Mouse (Mus musculus): ENCODE data around the gene Snx10.
"Not testable (repeated sequence)": the region's sequence is repeated elsewhere in the genome, so short reads cannot be mapped to it uniquely, and the experiment has no call there.

Snx10 gene

DNA sequence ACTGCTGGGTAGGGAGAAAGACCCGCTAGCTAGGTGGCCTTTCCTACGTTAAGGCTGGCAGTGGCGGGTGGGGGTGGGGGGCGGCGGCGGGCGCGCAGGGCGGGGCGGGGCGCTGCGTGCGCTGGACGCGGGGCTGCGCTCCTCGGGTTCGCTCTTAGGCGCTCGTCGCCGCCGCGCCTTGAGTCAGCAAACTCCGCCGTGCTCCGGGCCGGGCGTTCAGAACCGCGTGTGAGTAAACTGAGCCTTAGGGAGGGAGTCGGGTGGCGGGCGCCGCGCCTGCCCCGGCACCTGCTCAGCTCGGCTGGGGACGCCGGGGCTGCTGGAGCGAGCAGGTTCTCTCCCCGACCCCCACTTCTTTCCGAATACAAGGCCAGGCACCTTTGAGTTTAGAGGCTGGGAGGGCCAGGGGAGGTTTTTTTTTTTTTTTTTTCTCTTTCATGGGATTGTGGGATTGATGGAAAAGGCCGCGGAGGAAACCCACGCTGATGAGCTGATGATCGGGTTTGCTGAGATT is at the start of gene Snx10:
Gene Snx10 (plus strand): TSS at position 95 of the 514 bp plus-strand sequence.
- no peak for DNase-seq (ENCODE audit: low spot score)

DNA sequence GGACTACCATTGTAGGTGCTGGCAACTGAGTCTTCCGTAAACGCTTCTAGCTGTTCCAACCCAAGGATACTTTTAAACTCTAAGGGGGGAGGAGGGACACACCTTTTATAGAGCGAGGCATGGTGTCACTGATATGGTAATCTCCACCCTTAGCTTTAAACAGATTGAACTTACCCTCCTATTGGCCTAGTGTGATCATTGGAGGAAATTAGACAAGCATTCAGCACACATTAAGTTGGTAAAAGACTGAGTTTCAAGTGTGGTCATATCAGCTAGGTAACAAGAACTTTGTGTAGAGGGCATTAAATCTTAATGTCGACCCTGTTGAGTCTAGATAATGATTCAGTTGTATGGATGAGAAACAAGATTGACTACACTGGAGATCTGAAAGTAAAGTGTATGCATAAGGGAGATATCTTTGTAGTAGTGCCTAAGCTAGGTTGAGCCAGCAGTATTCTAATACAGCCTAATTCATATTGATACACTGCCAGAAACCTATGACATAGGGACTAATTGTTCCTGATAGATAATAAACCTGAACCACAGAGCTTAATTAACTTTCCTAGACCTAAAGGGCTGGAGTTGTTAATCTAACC is 44.5 kb upstream of the Snx10 start:
- no peak for DNase-seq (ENCODE audit: low spot score)

DNA sequence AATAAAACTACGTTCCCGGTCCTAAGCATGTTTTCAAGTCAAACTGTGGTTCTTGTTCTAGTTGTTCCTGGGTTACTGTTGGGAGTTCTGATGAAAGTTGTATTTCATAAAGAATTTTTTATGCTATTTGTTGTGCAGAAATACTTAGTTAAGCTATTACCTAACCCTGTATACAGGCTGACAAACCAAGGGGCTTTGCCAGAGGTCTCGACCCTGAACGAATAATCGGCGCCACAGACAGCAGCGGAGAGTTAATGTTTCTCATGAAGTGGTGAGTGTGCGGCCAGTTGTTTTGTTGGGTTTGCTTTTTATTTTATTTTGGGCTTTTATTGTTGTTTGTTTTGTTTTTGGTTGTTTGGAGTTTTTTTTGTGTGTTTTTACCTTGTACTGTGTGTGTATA is 42.2 kb upstream of the Snx10 start:
- no peak for DNase-seq (ENCODE audit: low spot score)

DNA sequence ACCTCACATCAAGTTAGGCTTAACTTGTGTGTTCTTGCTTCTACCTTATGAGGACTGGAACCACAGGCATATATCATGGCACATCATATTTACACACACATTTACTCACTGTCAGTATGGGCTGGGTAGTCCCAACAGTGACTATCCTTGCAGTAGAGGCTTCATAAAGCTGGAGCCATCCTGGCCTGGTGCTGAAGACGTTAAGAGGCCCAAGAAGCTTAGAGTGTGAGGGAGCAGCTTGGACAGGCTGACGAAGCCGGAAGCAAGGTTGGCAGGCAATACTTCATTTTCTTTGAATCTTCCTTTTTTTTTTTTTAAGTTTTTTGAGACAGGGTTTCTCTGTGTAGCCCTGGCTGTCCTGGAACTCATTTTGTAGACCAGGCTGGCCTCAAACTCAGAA is 39.8 kb upstream of the Snx10 start:
- DNase-seq (ENCODE audit: low spot score): no peak

DNA sequence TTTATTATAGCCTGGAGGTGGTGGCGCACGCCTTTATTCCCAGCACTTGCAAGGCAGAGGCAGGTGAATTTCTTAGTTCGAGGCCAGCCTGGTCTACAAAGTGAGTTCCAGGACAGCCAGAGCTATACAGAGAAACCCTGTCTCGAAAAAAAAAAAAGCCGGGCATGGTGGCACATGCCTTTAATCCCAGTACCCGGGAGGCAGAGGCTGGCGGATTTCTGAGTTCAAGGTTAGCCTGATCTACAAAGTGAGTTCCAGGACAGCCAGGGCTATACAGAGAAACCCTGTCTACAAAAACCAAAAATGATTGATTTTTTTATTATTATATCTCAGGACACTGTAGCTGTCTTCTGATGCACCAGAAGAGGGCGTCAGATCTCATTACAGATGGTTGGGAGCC is 39.1 kb upstream of the Snx10 start:
- not testable (repeated sequence) for DNase-seq (ENCODE audit: low spot score)

DNA sequence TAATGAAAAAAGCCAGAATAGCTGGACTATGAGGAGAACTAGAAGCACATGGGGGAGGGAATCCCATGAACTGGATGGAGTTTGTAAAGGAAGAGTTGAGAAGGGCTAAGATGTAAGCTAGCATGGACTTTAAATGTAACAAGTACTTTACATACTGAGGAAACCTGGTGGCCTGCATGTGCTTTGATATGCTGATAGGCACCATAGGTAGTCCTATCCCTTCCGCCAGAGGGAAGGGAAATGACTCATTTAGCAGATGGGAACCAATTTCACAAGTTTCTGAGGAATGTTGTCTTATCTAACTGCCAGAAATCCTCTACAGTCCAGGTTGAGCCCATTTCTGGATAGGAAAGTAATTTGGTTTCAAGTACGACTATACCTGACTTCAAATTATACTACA is 38.1 kb upstream of the Snx10 start:
- no peak for DNase-seq (ENCODE audit: low spot score)

DNA sequence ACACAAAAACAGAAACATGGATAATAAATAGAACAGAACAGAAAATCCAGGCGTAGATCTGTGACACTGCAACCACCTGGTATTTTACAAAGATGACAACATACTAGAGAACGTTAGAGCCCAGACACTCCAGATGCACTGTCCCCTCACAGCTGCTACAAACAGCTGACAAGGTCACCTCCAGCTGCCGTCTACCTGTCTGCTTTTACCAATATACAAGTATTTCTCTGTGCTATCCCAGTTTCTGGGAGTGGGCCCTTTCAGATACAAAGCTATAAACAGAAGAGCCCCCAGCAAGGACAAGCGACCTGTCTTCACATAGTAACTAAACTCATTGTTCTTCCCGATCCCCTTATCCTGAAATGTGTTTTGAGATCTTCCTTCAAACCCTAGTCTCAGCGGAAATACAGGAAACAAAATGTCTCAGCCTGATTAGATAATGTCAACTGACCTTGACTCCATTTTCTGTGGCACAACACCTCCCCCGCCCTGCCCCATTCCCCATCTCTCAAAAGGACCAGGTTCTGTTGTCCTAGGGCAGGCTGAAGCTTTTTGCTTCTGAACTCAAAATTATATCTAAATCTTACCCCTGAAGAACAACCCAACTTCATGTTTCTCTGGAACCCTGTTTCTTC is 37.5 kb upstream of the Snx10 start:
- no peak for DNase-seq (ENCODE audit: low spot score)

DNA sequence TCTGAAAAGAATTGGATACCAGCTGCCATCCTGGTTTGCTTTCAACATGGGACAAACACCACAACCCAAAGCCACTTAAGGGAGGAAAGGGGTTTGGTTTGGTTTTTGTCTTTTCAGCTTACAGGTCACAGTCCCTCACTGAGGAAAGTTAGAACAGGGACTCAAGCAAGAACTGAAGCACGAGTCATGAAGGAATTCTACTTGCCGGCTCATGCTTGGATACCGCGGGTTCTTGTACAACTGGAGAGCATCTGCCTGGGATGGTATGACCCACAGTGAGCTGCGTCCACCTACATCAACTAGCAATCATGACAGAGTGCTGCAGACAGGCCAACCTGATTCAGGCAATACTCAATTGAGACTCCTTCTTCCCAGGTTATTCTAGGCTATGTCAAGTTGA is 37.0 kb upstream of the Snx10 start:
- no peak for DNase-seq (ENCODE audit: low spot score)

DNA sequence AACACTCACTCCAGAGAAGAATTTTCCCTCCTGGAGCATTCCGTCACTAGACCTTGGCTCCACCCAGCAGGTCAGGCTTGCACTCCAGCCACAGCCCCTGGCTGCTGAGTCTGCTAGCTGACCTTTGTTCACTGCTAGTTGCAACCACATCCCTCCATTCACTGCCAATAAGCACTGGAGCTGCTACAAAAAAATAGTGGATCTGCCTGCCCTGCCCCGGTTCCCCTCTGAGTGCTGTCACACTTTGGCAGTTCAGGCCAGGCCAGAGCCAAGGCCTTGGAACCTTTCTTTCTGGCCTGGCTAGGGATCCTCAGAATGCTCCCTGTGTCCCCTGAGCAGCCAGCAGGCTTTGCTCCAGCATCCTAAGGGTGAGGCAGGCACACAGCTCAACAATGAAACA is 33.9 kb upstream of the Snx10 start:
- peak; percentile 99 for DNase-seq (ENCODE audit: low spot score)

DNA sequence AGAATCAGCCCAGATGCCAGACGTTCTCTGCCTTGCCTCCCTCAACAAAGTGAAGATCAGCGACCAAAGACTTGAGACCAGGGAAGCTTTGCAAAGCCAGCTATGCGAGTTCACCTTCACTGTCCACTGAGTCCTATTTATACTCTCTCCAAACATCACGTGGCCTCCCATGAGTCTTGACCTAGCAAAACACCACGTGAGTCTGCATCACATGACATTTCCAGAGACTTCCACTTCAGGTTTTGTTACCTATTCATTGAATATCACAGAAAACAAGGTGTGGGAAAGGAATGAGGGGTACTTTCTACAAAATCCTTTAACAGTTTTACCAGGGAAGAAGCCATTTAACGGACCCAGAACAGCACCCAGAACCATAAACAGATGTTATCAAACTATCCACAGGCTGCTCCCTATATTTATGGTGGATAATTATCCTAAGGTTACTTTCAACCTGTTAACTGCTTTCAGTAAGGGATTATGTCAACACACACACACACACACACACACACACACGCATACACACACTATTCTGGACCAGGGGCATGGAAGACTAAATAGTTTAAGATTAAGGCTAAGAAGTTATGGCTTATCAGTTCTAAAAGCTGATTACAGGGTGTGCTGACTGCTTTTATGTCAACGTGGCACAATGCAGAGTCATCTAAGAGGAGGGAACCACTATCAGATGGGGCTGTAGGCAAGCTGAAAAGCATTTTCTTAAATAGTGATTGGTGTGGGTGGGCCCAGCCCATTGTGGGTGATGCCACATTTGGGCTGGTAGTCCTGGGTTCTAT is 26.2 kb upstream of the Snx10 start:
- no peak for DNase-seq (ENCODE audit: low spot score)

DNA sequence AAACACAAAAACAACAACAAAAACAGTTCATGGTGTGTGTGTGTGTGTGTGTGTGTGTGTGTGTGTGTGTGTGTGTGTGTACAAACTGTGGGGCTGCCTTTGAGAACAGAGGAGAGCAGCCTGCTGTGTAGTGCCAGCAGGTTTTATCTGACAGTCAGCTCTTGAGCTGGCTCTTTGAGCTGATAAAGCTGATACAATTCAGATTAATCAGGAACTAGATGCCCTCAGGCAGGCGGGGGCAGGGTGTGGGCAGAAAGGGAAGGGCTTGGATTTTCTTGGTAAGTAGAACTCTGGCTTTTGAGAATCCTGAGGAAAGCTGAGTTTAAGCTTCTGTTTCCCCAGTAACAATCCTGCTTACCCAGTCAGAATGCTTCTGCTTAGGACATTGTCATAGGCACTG is 18.0 kb upstream of the Snx10 start:
- DNase-seq (ENCODE audit: low spot score): no peak

DNA sequence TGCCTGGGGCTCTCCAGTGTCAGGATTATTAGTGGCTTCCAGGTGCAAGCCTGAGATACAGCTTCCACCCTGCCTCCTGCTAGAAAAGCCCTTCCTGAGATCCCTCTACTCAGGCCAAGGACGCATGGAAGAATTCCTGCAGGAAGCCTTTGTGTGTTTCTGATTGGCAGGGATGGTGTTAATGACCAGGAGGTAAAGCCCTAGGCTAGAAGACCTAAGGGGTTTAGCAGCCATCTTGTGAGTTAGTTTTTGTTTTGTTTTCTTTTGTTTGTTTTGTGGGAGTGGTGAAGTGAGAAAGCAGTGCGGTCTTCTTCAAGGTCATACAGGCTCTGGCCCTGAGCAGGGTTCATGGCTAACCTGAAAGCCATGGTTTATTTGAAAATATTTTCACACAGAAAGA is 16.1 kb upstream of the Snx10 start:
- DNase-seq (ENCODE audit: low spot score): no peak

DNA sequence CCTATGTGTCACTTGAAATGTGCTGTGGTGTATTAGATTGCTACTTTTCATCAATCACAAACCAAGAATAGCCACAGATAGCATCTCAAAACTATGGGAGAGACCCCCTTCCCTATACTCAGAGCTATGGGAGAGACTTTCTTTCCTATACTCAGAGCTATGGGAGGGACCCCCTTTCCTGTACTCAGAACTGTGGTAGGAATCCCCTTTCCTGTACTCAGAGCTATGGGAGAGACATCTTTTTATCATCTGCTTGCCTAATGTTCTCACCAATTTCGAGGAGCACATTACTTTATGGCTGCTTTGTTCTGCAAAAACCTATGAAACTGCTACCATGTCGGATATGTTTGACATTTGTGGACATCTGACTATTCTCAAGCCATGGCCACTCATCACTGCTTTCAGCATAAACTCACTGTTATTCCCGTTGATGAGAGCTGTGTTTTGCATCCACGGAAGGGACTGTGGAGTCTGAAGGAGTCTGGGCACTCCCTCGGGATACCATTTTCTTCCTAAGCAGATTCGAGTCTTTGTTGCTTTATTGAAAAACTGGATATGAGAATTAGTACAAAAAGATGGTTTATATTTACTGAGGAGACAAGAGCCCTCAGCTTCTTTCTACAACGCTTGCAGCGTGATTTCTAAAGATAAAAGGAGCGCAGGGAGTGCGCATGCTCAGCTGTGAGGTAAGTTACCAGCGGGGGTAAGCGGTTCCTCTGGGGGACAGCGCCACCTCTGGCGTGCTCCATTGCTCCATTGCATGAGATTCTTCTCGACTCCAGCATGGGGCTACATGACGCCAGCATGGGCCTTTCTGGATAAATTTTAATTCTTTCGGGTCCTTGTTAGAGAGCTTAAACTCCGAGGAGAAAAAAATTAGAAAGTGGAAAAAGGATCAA is 14.7 kb upstream of the Snx10 start:
- DNase-seq (ENCODE audit: low spot score): no peak

DNA sequence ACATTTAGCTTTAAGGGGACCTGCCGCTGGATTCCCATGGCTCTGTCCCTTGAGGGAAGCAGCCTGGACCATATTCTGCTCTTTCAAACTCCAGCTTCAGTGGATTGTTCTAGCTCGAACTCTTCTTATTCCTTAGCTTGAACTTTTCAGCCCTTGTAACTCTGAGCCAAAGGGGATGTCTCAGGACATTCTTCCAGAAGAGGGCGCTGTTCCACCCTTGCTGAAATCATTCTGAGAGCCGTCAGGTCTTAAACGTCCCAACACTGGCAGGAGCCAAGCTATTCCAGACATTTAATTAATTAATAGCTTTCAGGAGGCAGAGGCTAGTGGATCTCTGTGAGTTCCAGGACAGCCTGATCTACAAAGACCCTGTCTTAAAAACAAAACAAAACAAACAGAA is 13.6 kb upstream of the Snx10 start:
- DNase-seq (ENCODE audit: low spot score): peak; percentile 64

DNA sequence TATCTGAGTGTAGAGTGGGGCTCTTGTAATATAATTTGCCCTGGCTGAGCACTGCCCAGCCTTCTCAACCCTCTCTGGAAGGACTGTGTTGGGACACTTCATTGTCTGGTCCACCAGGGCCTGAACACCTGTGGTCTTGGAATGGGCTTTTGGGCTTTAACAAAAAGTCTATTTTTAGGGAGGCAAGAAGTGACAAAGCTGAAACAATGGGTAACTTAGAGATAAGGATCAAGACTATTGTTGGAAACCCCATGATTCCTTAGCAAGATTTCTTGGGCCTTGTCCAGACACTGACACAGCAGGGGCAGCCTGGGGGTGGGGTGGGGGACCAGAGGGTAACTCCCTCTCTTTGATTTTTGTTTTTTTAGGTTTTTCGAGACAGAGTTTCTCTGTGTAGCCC is 12.8 kb upstream of the Snx10 start:
- no peak for DNase-seq (ENCODE audit: low spot score)

DNA sequence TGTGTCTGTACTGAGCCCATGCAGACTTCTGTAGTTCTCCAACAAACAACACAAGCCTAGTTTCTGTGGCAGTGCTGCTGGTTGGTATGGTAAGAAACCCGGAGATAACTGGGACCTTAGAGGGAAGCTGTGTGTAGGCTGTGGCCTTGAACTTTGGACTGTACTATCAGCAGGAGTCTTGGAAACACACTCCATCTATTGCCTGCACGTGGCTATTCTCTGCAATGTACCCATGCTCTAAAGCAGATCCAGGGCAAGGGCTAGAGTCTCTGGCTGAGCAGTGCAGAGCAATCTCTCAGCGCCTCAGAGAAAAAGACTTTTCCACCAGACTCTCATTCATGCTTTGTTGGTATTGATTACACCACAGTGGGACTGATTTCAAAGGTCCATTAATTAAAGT is 10.0 kb upstream of the Snx10 start:
- DNase-seq (ENCODE audit: low spot score): peak; percentile 74

DNA sequence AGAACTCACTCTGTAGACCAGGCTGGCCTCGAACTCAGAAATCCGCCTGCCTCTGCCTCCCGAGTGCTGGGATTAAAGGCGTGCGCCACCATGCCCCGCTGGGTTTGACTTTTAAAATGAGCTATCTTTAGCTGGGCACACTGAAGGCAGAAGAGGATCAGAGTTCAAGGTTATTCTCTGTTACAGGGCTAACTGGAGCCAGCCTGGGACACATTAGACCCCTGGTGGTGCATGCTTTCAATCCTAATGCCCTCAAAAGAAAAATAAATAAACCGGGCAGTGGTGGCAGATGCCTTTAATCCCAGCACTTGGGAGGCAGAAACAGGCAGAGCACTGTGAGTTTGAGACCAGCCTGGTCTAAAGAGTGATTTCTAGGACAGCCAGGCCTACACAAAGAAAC is 8.8 kb upstream of the Snx10 start:
- DNase-seq (ENCODE audit: low spot score): no peak

DNA sequence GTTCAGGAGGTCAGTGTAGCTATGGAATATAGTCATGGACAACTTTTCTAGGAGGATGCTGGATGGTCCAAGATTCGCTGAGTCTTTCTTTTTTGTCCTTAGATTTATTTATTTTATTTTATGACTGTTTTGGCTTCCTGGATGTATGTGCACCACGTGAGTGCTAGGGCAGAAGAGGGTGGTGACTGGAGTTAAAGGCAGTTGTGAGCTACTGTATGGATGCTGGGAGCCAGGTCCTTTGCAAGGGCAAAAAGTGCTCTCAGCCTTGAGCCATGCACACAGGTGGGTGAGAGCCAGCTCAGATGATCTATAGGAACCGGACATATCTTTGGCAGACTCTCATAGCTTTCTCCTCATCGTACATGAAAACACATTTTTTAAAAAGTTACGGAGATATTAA is 391 bp upstream of the Snx10 start:
- no peak for DNase-seq (ENCODE audit: low spot score)

DNA sequence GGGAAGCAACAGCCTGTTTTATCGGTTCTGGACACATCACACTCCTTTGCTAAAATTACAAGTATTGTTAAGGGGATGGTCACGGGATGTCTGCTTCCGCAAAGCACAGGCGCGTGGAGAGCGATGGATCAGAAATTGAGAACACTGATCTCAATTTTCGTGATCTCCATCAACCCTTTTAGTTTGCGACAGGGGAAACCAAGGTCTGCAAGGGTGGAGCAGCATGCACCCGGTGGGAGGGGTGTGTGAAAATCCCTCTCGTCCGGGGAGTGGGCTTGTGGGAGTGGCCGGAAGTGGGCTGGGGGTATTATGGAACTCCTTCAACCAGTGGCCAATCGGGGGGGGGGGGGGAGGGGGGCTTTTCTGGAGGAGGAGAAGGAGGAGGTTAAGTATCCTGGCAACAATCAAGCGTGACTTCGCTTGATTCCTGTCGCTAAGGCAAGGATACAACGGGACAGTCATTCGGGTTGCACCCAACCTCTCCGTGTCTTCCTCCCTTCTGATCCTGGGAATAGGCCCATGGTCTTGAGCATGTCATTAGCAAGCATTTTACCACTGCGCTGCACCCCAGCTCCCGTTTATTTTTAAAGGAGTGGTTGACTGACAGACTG is 725 bp downstream of the Snx10 start:
- DNase-seq (ENCODE audit: low spot score): peak; percentile 50

DNA sequence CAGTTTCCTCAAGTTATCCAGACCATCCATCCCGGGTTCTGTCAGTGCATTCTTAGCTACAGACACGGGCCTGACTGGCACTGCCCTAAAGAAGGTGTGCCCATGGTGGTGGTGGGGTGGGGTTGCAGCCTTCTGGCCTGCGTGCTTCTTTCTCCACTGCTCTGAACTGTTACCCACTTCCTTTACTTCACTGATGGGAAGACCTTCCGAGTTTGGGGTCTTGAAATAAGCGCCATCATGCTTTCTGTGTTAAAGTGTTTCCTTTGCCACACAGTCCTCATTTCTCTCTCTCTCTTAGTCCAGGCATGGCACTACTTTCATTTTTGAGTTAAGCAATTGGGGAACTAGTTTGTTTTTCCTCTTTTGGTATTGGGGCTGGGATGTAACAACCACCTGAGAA is 1.3 kb downstream of the Snx10 start:
- peak; percentile 31 for DNase-seq (ENCODE audit: low spot score)

DNA sequence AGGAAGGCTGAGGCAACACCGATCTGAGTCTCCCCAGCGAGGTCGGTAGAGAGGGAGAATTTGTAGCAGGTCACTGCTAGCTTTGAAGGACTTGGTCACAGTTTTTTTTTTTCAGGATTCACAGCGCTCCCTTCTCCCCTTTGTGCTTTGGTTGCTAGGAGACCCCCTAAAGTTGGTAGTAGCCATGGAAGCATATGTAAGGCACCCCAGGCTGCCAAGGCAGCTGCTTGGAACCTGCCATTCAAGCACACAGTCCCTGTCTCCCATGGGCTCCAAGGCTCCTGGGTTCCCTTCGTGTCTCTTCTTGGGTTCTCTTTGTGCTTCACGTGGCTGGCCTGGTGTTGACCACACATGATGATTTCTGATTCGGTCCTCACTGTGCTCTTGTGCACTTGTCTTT is 5.8 kb downstream of the Snx10 start:
- no peak for DNase-seq (ENCODE audit: low spot score)
